Mouse (Mus musculus): Measurements from ENCODE around the gene Cc2d1a. TPM values are rescaled to one million over a fixed set of nuclear protein-coding genes. Genes with fewer than 3 reads are reported as not detected.

Gene Cc2d1a
- polyA plus RNA-seq, 1 experiment from 2014 or later, result 20.1 TPM

DNA sequence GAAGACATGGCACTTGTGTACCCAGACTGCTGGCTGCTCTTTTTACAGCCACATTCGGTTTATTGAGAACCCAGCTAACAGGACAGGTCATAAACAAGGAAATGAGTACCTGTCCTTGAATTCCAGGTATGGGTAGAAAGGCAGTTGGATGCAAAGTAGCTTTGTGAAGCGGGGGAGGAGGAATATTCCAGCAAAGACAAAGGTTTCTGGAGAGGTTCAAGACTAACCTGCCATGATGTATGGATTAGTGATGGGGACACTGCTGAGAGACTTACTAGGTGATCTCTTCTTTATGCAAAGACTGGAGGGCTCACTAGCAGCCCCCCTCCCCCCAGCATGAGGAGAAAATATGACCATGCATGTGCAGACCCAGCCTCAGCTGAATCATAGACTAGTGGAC is 42.1 kb downstream of the Cc2d1a start:
- DNase-seq (ENCODE audit: low spot score), result no peak

DNA sequence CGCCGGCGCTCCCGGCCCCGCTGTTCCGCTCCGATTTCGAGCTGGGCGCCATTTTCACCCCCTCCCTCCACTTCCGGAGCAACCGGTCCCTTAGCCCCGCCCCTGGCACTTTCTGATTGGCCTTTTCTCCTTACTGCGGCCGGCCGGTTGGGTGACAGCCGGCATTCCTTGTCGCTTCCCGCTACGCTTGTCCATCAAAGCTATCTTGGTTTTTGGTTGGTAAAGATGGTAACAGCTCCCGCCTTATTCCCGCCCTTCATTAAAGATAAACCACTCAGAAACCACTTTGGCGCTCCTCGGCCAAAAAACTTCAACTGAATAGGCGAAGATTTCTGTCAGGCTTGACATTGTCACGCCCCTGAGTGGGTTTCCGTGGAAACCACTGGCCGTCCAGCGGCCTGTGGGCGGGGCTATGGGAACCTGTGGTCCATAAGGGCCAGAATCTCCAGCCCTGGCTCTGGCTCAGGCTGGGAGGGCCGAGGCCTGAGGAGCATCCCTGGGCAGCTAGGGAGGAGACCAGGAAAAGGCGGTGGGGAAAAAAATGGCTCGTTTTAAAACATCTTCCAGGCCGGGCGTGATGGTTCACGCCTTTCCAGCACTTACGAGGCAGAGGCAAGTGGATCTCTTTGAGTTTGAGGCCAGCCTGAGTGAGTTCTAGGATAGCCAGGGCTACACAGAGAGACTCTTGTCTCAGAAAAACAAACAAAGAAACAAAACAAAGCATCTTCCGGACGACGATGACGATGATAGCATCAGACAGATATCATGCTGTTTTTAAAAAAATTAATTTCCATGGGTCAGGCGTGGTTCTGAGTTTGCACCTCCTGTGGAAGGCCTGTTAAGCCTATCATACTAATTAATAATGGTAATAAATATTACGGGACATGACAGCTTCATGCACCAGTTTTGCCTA is 42.8 kb downstream of the Cc2d1a start, which contains the start of gene Dcaf15:
TSS of gene Dcaf15 (minus strand) at position 72 of the 913 bp plus-strand sequence.
- peak; percentile 99 for DNase-seq (ENCODE audit: low spot score)

GRCm38 (mm10) chr8:84104221-84104620 is 43.5 kb downstream of the Cc2d1a start:
- DNase-seq (ENCODE audit: low spot score), result peak; percentile 81

- DNase-seq (ENCODE audit: low spot score), result no peak
These were observed 44.1 kb downstream of the Cc2d1a start for GRCm38 (mm10) chr8:84103601-84104000.

DNA sequence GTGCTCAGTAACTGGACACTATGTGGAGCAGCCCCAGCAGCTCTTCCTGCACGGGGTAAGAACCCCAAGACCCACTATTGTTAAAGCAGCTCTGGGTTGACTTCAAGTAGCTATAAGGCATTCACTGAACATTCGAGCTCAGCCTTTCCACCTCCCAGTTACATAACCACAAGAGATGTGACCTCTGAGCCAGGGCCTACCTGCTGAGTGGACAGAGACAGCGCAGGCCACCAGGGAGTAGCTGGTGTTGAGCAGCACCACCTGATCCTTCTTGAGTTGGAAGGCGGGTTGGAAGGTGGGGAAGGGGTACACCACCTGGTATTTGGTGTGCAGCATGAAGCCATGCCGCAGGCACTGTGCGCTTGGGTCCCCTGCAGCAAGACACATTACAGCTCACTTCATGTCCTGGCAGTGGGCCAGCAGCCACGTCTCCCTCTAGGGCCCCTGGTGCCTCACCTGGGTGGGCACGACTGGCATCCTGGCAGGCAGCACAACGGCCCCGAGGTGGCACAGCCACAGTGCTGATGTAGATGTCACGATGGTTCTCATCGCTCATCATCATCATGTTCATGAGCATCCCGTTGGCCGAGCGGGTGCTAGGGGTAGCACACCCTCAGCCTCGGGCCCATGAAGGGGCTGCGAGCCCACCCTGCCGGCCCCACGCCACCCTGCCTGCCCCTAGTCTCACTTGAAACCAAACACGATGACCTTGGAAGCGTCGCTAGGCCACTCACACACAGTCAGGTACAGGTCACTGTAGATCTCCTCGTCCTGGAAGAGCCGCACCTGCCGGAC is 46.1 kb downstream of the Cc2d1a start:
- DNase-seq (ENCODE audit: low spot score), result no peak

GRCm38 (mm10) chr8:84098376-84098775 is 49.4 kb downstream of the Cc2d1a start:
- no peak for DNase-seq (ENCODE audit: low spot score)

- DNase-seq (ENCODE audit: low spot score), result no peak
These were observed 51.7 kb downstream of the Cc2d1a start for GRCm38 (mm10) chr8:84096061-84096460.

DNA sequence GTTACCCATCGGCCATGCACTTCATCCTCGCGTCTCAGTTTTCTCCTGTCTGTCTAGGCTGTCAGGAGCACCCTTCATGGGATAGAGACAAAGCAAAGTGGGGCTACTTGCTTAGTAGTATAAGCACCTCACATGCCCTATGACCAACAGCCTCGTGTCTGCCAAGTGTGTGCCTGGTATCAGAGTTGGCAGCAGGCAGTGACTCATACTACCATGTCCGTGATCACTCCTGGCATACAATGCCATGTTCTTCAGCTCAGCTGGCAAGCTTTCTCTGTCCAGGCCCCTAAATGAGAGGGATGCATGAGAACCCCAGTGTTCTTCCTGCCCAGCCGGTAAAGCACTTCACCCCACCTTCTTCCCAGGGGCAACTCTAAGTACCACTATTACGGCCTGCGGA is 57.2 kb downstream of the Cc2d1a start:
- no peak for DNase-seq (ENCODE audit: low spot score)

DNA sequence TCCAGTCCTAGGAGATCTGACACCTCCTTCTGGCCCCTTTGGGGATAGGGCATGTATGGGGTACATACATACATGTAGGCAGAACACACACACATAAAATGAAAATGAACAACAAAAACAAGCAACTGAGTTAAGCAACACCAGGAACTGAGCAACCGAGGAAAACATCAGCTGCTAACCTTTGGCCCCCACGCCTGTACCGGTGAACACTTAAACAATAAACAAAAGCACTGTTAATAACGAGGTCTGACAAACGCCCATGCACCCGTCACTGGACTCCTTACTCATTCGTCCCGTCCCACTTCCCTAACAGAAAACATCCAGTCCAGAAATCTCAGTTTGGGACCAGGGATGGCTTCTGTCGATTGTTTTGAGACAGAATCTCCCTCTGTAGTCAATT is 58.5 kb downstream of the Cc2d1a start:
- DNase-seq (ENCODE audit: low spot score), result no peak

DNA sequence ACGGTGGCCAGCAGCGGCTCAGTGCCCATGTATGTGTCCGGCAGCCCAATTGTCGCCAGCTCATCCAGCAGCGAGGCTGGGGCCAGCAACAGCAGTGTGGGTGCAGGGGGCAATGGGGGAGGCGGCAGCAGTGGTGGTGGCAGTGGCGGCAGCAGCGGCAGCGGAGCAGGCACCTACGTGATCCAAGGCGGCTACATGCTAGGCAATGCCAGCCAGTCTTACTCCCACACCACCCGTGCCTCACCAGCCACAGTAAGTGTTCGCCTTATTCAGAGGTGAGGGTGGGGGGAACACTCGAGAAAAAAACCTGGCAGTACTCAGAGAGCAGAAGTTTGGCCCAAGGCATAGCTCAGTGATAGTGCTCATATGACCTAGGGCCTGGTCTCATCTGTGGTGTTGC is 59.9 kb downstream of the Cc2d1a start:
- no peak for DNase-seq (ENCODE audit: low spot score)

DNA sequence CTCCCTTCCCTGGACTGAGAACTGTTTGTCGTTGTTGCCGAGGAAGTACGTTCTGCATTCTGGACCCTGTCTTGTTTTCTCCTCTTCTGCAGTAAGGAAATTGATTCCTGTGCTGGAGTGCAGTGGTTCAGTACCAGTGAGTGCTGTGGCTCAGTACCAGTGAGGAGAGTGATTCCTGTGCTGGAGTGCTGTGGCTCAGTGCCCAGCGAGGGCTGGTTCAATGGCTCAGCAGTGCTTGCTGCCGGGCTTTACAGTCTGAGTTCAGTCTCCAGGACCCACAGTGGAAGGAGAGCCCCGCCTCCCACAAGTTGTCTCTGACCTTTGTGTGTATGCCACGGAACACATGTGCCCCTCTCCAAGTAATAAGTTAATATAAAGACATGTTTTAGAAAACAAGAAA is 60.6 kb downstream of the Cc2d1a start:
- no peak for DNase-seq (ENCODE audit: low spot score)

DNA sequence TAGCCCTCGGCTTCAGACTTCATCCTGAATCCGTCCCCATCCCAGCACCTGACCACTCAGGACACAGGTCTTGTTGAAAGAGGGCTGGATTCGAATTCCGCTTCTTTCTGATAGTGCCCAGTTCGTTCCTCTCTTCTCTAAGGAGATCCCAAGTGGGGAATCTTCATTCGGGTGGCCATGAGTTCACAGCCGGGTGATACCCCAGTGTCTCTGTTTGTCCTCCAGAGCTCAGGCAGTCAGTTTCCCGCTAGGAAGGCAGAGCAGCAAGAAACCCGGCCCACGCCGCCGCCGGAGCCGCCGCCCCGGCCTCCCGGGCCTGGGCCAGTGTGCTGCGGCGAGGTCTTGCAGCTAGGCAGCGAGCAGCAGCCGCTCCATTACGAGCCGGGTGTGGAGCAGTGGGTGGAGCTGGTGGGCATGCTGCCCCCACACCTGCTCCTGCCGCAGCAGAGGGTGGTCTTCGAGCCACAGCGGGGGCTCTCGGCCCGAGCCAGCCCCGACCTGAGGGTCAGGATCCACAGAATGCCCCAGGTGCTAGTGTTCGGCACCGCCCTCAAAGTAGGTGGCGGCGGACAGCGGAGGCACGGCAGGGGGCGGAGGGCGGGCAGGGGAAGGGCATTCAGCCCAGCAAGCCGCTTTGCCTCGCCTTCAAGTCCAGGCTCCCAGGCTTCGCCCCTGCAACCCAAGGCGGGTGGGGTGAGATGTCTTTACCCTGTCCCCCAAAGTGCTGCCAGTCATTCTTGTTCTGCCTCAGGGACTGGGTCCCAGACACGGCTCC is 63.2 kb downstream of the Cc2d1a start:
- no peak for DNase-seq (ENCODE audit: low spot score)

- DNase-seq (ENCODE audit: low spot score), result no peak
These were observed 63.9 kb downstream of the Cc2d1a start for GRCm38 (mm10) chr8:84083829-84084241.

MicroRNAs within 50 kb of the gene (microRNA counts, 519-probe panel; counts per million panel counts)
- microRNA mmu-miR-181c (4,229 counts per million, percentile 79 among the panel's probes with 10 or more counts), microRNA mmu-miR-709 (3,923 counts per million, percentile 78 among the panel's probes with 10 or more counts)

Small RNA genes lying within 50 kb of the gene (microRNA-seq; reads per million reads assigned to microRNA genes)
- gene Gm25110 (ENCODE audit: borderline number of aligned reads) (not detected), gene Mir181c (ENCODE audit: borderline number of aligned reads) (9,813 reads per million, percentile 91 among the genes with 10 or more reads in this experiment), gene Mir181d (ENCODE audit: borderline number of aligned reads) (6,324 reads per million, percentile 89 among the genes with 10 or more reads in this experiment), gene Mir709 (ENCODE audit: borderline number of aligned reads) (not detected)

Other genes starting within 250 kb of the Cc2d1a start
- 7.8 and 14.3 TPM in 2 replicates for gene Adgrl1, start 247.8 kb downstream of the Cc2d1a start, polyA plus RNA-seq (2015; fragmentation: Nextera tagmentation; extraction: Ambion mirVana)
- 0.10 and 0.18 TPM in 2 replicates for gene Gm10644, start 192.7 kb downstream of the Cc2d1a start, polyA plus RNA-seq (2015; fragmentation: Nextera tagmentation; extraction: Ambion mirVana)
- 117 and 135 TPM in 2 replicates for gene Asf1b, start 192.4 kb downstream of the Cc2d1a start, polyA plus RNA-seq (2015; fragmentation: Nextera tagmentation; extraction: Ambion mirVana)
- 64.2 and 65.8 TPM in 2 replicates for gene Prkaca, start 174.9 kb downstream of the Cc2d1a start, polyA plus RNA-seq (2015; fragmentation: Nextera tagmentation; extraction: Ambion mirVana)
- gene Samd1, start 150.3 kb downstream of the Cc2d1a start, polyA plus RNA-seq (2015; fragmentation: Nextera tagmentation; extraction: Ambion mirVana), result 10.7 and 11.5 TPM in 2 replicates
- gene 1700067K01Rik, start 146.4 kb downstream of the Cc2d1a start, polyA plus RNA-seq (2015; fragmentation: Nextera tagmentation; extraction: Ambion mirVana), result 0.86 and 1.1 TPM in 2 replicates
- 0.23 and 0.60 TPM in 2 replicates for gene 2210011C24Rik, start 135.8 kb downstream of the Cc2d1a start, polyA plus RNA-seq (2015; fragmentation: Nextera tagmentation; extraction: Ambion mirVana)
- gene Palm3, start 126.5 kb downstream of the Cc2d1a start, polyA plus RNA-seq (2015; fragmentation: Nextera tagmentation; extraction: Ambion mirVana), result 5.1 and 5.8 TPM in 2 replicates
- gene Il27ra, start 105.3 kb downstream of the Cc2d1a start, polyA plus RNA-seq (2015; fragmentation: Nextera tagmentation; extraction: Ambion mirVana), result 20.3 and 20.5 TPM in 2 replicates
- gene Rln3, start 102.9 kb downstream of the Cc2d1a start, polyA plus RNA-seq (2015; fragmentation: Nextera tagmentation; extraction: Ambion mirVana), result 5.3 and 5.7 TPM in 2 replicates
- 0.90 TPM in 2 replicates for gene Gm10643, start 82.8 kb downstream of the Cc2d1a start, polyA plus RNA-seq (2015; fragmentation: Nextera tagmentation; extraction: Ambion mirVana)
- 5.4 and 6.1 TPM in 2 replicates for gene Rfx1, start 81.1 kb downstream of the Cc2d1a start, polyA plus RNA-seq (2015; fragmentation: Nextera tagmentation; extraction: Ambion mirVana)
- 14.7 and 18.1 TPM in 2 replicates for gene Dcaf15, start 43.2 kb downstream of the Cc2d1a start, polyA plus RNA-seq (2015; fragmentation: Nextera tagmentation; extraction: Ambion mirVana)
- 2.1 and 2.3 TPM in 2 replicates for gene Podnl1, start 21.9 kb downstream of the Cc2d1a start, polyA plus RNA-seq (2015; fragmentation: Nextera tagmentation; extraction: Ambion mirVana)
- gene 4930432K21Rik, start 89 bp upstream of the Cc2d1a start, polyA plus RNA-seq (2015; fragmentation: Nextera tagmentation; extraction: Ambion mirVana), result 1.3 and 1.4 TPM in 2 replicates
- 5.3 and 6.2 TPM in 2 replicates for gene Nanos3, start 37.3 kb upstream of the Cc2d1a start, polyA plus RNA-seq (2015; fragmentation: Nextera tagmentation; extraction: Ambion mirVana)
- 12.7 and 13.2 TPM in 2 replicates for gene Zswim4, start 89.1 kb upstream of the Cc2d1a start, polyA plus RNA-seq (2015; fragmentation: Nextera tagmentation; extraction: Ambion mirVana)
- 403 and 424 TPM in 2 replicates for gene D8Ertd738e, start 101.8 kb upstream of the Cc2d1a start, polyA plus RNA-seq (2015; fragmentation: Nextera tagmentation; extraction: Ambion mirVana)
- gene Mri1, start 109.4 kb upstream of the Cc2d1a start, polyA plus RNA-seq (2015; fragmentation: Nextera tagmentation; extraction: Ambion mirVana), result 80.0 and 85.4 TPM in 2 replicates
- gene Ccdc130, start 122.4 kb upstream of the Cc2d1a start, polyA plus RNA-seq (2015; fragmentation: Nextera tagmentation; extraction: Ambion mirVana), result 19.7 and 24.5 TPM in 2 replicates
- 1.6 and 2.3 TPM in 2 replicates for gene Cacna1a, start 240.5 kb upstream of the Cc2d1a start, polyA plus RNA-seq (2015; fragmentation: Nextera tagmentation; extraction: Ambion mirVana)